27 mouse cellular contexts compared by ENCODE assay signal in the genomic region with DNA sequence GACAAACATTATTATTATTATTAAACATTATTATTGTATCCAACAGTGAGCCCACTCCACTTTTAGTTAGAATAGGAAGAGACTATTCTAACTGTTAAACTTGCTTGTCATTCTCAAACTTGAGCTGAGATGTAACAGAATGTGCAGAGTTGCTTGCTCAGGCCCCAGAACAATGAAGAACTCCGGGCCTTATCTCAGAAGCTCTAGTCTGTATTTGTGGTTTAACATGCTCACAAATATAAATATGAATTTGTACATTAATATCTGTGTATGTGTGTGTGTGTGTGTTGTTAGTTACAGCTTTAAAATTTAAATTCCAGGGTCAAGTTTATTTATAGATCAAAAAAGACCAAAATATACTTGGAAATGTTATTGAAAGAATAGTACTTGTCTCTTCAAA.
"Had no signal": no experiment of that assay in that cellular context is flagged by ENCODE, and none has a peak within 500 bp of the region (broad histone marks: within the 10 kb centered on the region; RNA-seq: fewer than 3 reads in every experiment).

No protein-coding gene starts in this region.

- DNase-seq: left cerebral cortex, postnatal 4 days; liver; liver, embryonic 13.5 days; liver, postnatal 0 days; lung, adult 18-20 months; lung, adult 2 months; lung, embryonic 14.5 days; lung, postnatal 10 days; lung, postnatal 14 days; lung, postnatal 36 days; lung, postnatal 4 days; midbrain, embryonic 14.5 days had no signal

- H3K4me1 ChIP-seq: limb, embryonic 15.5 days; lung, embryonic 15.5 days; midbrain, embryonic 10.5 days; midbrain, embryonic 12.5 days; midbrain, embryonic 13.5 days; midbrain, embryonic 15.5 days had no signal

- H3K36me3 ChIP-seq: limb, embryonic 10.5 days; limb, embryonic 12.5 days; limb, embryonic 13.5 days; limb, embryonic 15.5 days; liver, embryonic 12.5 days; liver, embryonic 13.5 days; liver, embryonic 15.5 days; lung, embryonic 15.5 days; midbrain, embryonic 10.5 days; midbrain, embryonic 12.5 days; midbrain, embryonic 13.5 days; midbrain, embryonic 15.5 days had no signal

- H3K27me3 ChIP-seq: limb, embryonic 12.5 days; limb, embryonic 13.5 days; limb, embryonic 15.5 days; liver, embryonic 12.5 days; liver, embryonic 13.5 days; liver, embryonic 15.5 days; lung, embryonic 15.5 days; megakaryocyte, embryonic 14.5 days; midbrain, embryonic 12.5 days; midbrain, embryonic 13.5 days; midbrain, embryonic 15.5 days had no signal

- H3K9me3 ChIP-seq: limb, embryonic 10.5 days; limb, embryonic 12.5 days; limb, embryonic 13.5 days; limb, embryonic 15.5 days; liver, embryonic 12.5 days; liver, embryonic 13.5 days; liver, embryonic 15.5 days; lung, embryonic 15.5 days; megakaryocyte, embryonic 14.5 days; midbrain, embryonic 10.5 days; midbrain, embryonic 12.5 days; midbrain, embryonic 13.5 days; midbrain, embryonic 15.5 days had no signal

- H3K9ac ChIP-seq: limb, embryonic 12.5 days; limb, embryonic 13.5 days; limb, embryonic 15.5 days; liver, embryonic 12.5 days; liver, embryonic 13.5 days; liver, embryonic 14.5 days; liver, embryonic 15.5 days; liver, postnatal 0 days; lung, embryonic 14.5 days; lung, embryonic 15.5 days; midbrain, embryonic 12.5 days; midbrain, embryonic 13.5 days; midbrain, embryonic 15.5 days had no signal

- H3K4me3 ChIP-seq: limb, embryonic 10.5 days; limb, embryonic 12.5 days; limb, embryonic 13.5 days; limb, embryonic 15.5 days; liver, embryonic 12.5 days; liver, embryonic 13.5 days; liver, embryonic 15.5 days; lung, embryonic 15.5 days; midbrain, embryonic 10.5 days; midbrain, embryonic 12.5 days; midbrain, embryonic 13.5 days; midbrain, embryonic 15.5 days; myocyte had no signal

- H3K27ac ChIP-seq: limb, embryonic 10.5 days; limb, embryonic 12.5 days; limb, embryonic 13.5 days; limb, embryonic 15.5 days; liver, embryonic 12.5 days; liver, embryonic 13.5 days; liver, embryonic 14.5 days; liver, embryonic 15.5 days; lung, embryonic 15.5 days; macrophage; midbrain, embryonic 10.5 days; midbrain, embryonic 12.5 days; midbrain, embryonic 13.5 days; midbrain, embryonic 15.5 days had no signal
